8 mouse cellular contexts compared by ENCODE assay signal in genomic region chr3:105808179-105809037, GRCm38 (mm10). TPM values are rescaled to one million over a fixed set of nuclear protein-coding genes. Genes with fewer than 3 reads are reported as not detected.
DNase-seq lines count a peak whose midpoint lies in the region; ATAC-seq and TF ChIP-seq lines count a peak whose summit lies in the region.
"Had no signal": no experiment of that assay in that cellular context is flagged by ENCODE, and none has a peak within 500 bp of the region (broad histone marks: within the 10 kb centered on the region; RNA-seq: fewer than 3 reads in every experiment).

No protein-coding gene starts in this region.

- H3K9ac ChIP-seq in CH12.LX (ENCODE audit: insufficient read depth, low read depth) (peak overlapping the region; percentile 54), MEL (ENCODE audit: control insufficient read depth, low read depth, low read length, poor library complexity, severe bottlenecking) (peak overlapping the region; percentile 31; the same call in 1 of the 2 replicates)
- no peak overlapping the region for H3K9ac ChIP-seq in heart, embryonic 16.5 days (ENCODE audit: low read length)

- TF ChIP-seq CTCF in CH12.LX (conservative IDR thresholded peaks at IDR 0.05 in 1 of 2, IDR thresholded peaks at IDR 0.05 in 1 of 2; ENCODE audit: low read depth in 2 of 2, low read length in 2 of 2) (no peak), MEL (IDR thresholded peaks at IDR 0.05 in 2 of 3, conservative IDR thresholded peaks at IDR 0.05 in 1 of 3; ENCODE audit: control insufficient read depth in 1 of 3, insufficient read depth in 1 of 3, low read depth in 2 of 3, low read length in 3 of 3, poor library complexity in 1 of 3, severe bottlenecking in 1 of 3) (no peak)
- no peak for TF ChIP-seq CTCF in cerebellum, adult 2 months (IDR thresholded peaks at IDR 0.05; ENCODE audit: borderline replicate concordance, insufficient read depth, low read depth, low read length)

- in situ Hi-C loops in CH12.LX (cut with MboI; ENCODE audit: low pct_ligation_motif_present, low pct_unique_long_range_greater_than_20kb, low sequenced_read_pairs), result loop anchor here (25.0 kb wide), 1 partner anchor 121 kb away; the partner anchor contains the start of gene Ddx20

- TF ChIP-seq POLR2A in CH12.LX (IDR thresholded peaks at IDR 0.05; ENCODE audit: low read depth, low read length) (no peak), MEL (IDR thresholded peaks at IDR 0.05; ENCODE audit: control insufficient read depth in 1 of 2, insufficient read depth in 1 of 2, low read depth in 1 of 2, low read length in 2 of 2, poor library complexity in 1 of 2) (peak in 1 of 2 experiments; percentile 34; a peak in 1 of 4 replicates)
- no peak for TF ChIP-seq POLR2A in cerebellum, adult 2 months (IDR thresholded peaks at IDR 0.05; ENCODE audit: borderline replicate concordance, insufficient read depth, low read length)

- WGBS in heart, embryonic 16.5 days, result 45% methylated on average over 14 of the region's 14 CpGs
- 77% methylated on average over 14 of the region's 14 CpGs for WGBS in cerebellum, adult 2 months

- H3K4me1 ChIP-seq in CH12.LX (ENCODE audit: control insufficient read depth in 1 of 2, insufficient read depth in 2 of 2) (peaks cover 20 to 54% of the 10 kb centered on the region in 2 experiments), MEL (ENCODE audit: control insufficient read depth in 1 of 2, insufficient read depth in 2 of 2, low read length in 2 of 2) (peaks cover 14% of the 10 kb centered on the region in 2 experiments)
- 0 out of 2 replicates have a peak, but pooled peaks cover 4% of the 10 kb centered on the region for H3K4me1 ChIP-seq in heart, embryonic 16.5 days (ENCODE audit: control insufficient read depth, insufficient read depth, low read length)
- no peaks in the 10 kb centered on the region for H3K4me1 ChIP-seq in cerebellum, adult 2 months (ENCODE audit: control insufficient read depth, insufficient read depth, low read length)

- peak overlapping the region; percentile 37 for H3K27ac ChIP-seq in CH12.LX (ENCODE audit: insufficient read depth, low read depth)
- H3K27ac ChIP-seq in MEL (ENCODE audit: control insufficient read depth, low read depth, low read length), result peak overlapping the region; percentile 67
- no peak overlapping the region for H3K27ac ChIP-seq in heart, embryonic 16.5 days (ENCODE audit: low read length)
- no peak overlapping the region for H3K27ac ChIP-seq in cerebellum, adult 2 months (ENCODE audit: insufficient read depth, low read length)

- H3K4me3 ChIP-seq in CH12.LX (replicated peaks in 1 of 3; ENCODE audit: low read depth in 2 of 3, low read length in 2 of 3, poor library complexity in 1 of 3) (no peak overlapping the region), MEL (ENCODE audit: control insufficient read depth in 1 of 2, insufficient read depth in 1 of 2, low read depth in 2 of 2, low read length in 2 of 2) (peak overlapping the region; percentile 37 to 43)
- no peak overlapping the region for H3K4me3 ChIP-seq in heart, embryonic 16.5 days (ENCODE audit: low read length)
- no peak overlapping the region for H3K4me3 ChIP-seq in cerebellum, adult 2 months (replicated peaks; ENCODE audit: insufficient read depth, low read depth, low read length)

- H3K9me3 ChIP-seq in CH12.LX (replicated peaks; ENCODE audit: low read length) (no peaks in the 10 kb centered on the region), MEL (replicated peaks; ENCODE audit: insufficient read depth, low read length) (no peaks in the 10 kb centered on the region)
- H3K9me3 ChIP-seq in heart, embryonic 16.5 days (replicated peaks; ENCODE audit: control insufficient read depth, low read length), result no peaks in the 10 kb centered on the region

- dilution Hi-C loops in CH12.LX (cut with MboI; ENCODE audit: extremely low pct_ligation_motif_present, extremely low pct_unique_long_range_greater_than_20kb, low sequenced_read_pairs), result no loop called here

- H3K36me3 ChIP-seq in CH12.LX (replicated peaks in 1 of 2; ENCODE audit: control insufficient read depth in 1 of 2, insufficient read depth in 1 of 2, low read length in 1 of 2) (no peaks in the 10 kb centered on the region), MEL (ENCODE audit: control insufficient read depth in 1 of 2, insufficient read depth in 2 of 2, low read length in 2 of 2) (peaks cover 0 to 18% of the 10 kb centered on the region in 2 experiments; a peak in 2 of 4 replicates)
- H3K36me3 ChIP-seq in heart, embryonic 16.5 days (ENCODE audit: control insufficient read depth, insufficient read depth), result no peaks in the 10 kb centered on the region

- no peak for TF ChIP-seq RAD21 in CH12.LX (IDR thresholded peaks at IDR 0.05; ENCODE audit: low read depth, low read length)
- TF ChIP-seq RAD21 in MEL (IDR thresholded peaks at IDR 0.05; ENCODE audit: low read depth, low read length), result no peak

- no peaks in the 10 kb centered on the region for H3K27me3 ChIP-seq in CH12.LX (replicated peaks)
- H3K27me3 ChIP-seq in MEL (ENCODE audit: control insufficient read depth in 1 of 2, insufficient read depth in 2 of 2, low read length in 2 of 2), result no peaks in the 10 kb centered on the region
- H3K27me3 ChIP-seq in heart, embryonic 16.5 days (ENCODE audit: control insufficient read depth, insufficient read depth, low read length), result peaks cover 19% of the 10 kb centered on the region
- H3K27me3 ChIP-seq in cerebellum, adult 2 months (ENCODE audit: control insufficient read depth, insufficient read depth, low read length), result no peaks in the 10 kb centered on the region

- peak overlapping the region; percentile 37 for H3K4me2 ChIP-seq in CH12.LX (ENCODE audit: insufficient read depth, low read depth, poor library complexity, severe bottlenecking)
- no peak overlapping the region for H3K4me2 ChIP-seq in heart, embryonic 16.5 days (ENCODE audit: low read depth, low read length)

- H3K79me2 ChIP-seq in CH12.LX (replicated peaks; ENCODE audit: control insufficient read depth, extremely low read depth, insufficient read depth, poor library complexity, severe bottlenecking) (no peaks in the 10 kb centered on the region), MEL (ENCODE audit: control insufficient read depth, insufficient read depth, low read length, poor library complexity) (no peaks in the 10 kb centered on the region)

- DNase-seq in CH12.LX (ENCODE audit: extremely low read depth) (no peak), MEL (ENCODE audit: low read depth, low spot score) (peak; percentile 94)
- DNase-seq in lung, postnatal 10 days, result peak; percentile 50
- DNase-seq in thymus, postnatal 10 days (ENCODE audit: low spot score in 2 of 2), result no peak
- no peak for DNase-seq in frontal cortex, postnatal 36 days (ENCODE audit: low spot score in 2 of 2)
- no peak for DNase-seq in cerebellum, adult 2 months
- DNase-seq: thymus, postnatal 14 days had no signal

- ATAC-seq in heart, embryonic 16.5 days (replicated peaks; ENCODE audit: extremely low read depth, insufficient read depth, low FRiP score), result peak; percentile 78

- TF ChIP-seq EP300 in CH12.LX (IDR thresholded peaks at IDR 0.05; ENCODE audit: low read length) (peak; percentile 28; the same call in 1 of the 2 replicates), MEL (IDR thresholded peaks at IDR 0.05; ENCODE audit: low read depth in 1 of 2, low read length in 2 of 2) (peak; percentile 99 to 100)

TF ChIP-seq in CH12.LX, 34 proteins besides CTCF, POLR2A, EP300 and RAD21:
- peak; percentile 39; the same call in 1 of the 2 replicates for TF ChIP-seq MXI1 (IDR thresholded peaks at IDR 0.05; ENCODE audit: low read depth, low read length)
- no peak for TF ChIP-seq ZNF384 (IDR thresholded peaks at IDR 0.05; ENCODE audit: low read depth, low read length)

TF ChIP-seq in MEL, 35 proteins besides CTCF, POLR2A, EP300 and RAD21 (continues in another document):
- peak; percentile 100 for TF ChIP-seq GATA1 (IDR thresholded peaks at IDR 0.05; ENCODE audit: low read depth, low read length)
- TF ChIP-seq BHLHE40 (IDR thresholded peaks at IDR 0.05; ENCODE audit: borderline replicate concordance, low read depth, low read length), result peak; percentile 66
- TF ChIP-seq TBP (IDR thresholded peaks at IDR 0.05; ENCODE audit: low read depth, low read length), result peak; percentile 81
- no peak for TF ChIP-seq CHD1 (IDR thresholded peaks at IDR 0.05; ENCODE audit: low read depth, low read length)
- TF ChIP-seq GABPA (IDR thresholded peaks at IDR 0.05; ENCODE audit: low read depth, low read length), result no peak
- 0 out of 2 replicates have a peak, but pooled peaks have one; percentile 32 for TF ChIP-seq KAT2A (conservative IDR thresholded peaks at IDR 0.05; ENCODE audit: low read depth, low read length)
- TF ChIP-seq MAFK (IDR thresholded peaks at IDR 0.05; ENCODE audit: borderline replicate concordance, low read depth, low read length), result peak; percentile 76; the same call in 1 of the 2 replicates
- TF ChIP-seq MEF2A (IDR thresholded peaks at IDR 0.05; ENCODE audit: extremely low read depth, insufficient replicate concordance, low read depth, low read length, poor library complexity, severe bottlenecking), result peak; percentile 81; the same call in 1 of the 2 replicates
- no peak for TF ChIP-seq NRF1 (IDR thresholded peaks at IDR 0.05; ENCODE audit: insufficient read depth, low read depth, low read length, poor library complexity, severe bottlenecking)
- TF ChIP-seq ZMIZ1 (IDR thresholded peaks at IDR 0.05; ENCODE audit: low read depth, low read length), result peak; percentile 22; the same call in 1 of the 2 replicates
- TF ChIP-seq MYC (IDR thresholded peaks at IDR 0.05; ENCODE audit: low read depth, low read length), result peak; percentile 82
- no peak for TF ChIP-seq E2F4 (IDR thresholded peaks at IDR 0.05; ENCODE audit: borderline replicate concordance, low read depth, low read length)
- TF ChIP-seq ZNF384 (IDR thresholded peaks at IDR 0.05; ENCODE audit: low read depth, low read length), result 0 out of 2 replicates have a peak, but pooled peaks have one; percentile 54
- TF ChIP-seq SIN3A (IDR thresholded peaks at IDR 0.05; ENCODE audit: low read length), result peak; percentile 98
- peak; percentile 71 for TF ChIP-seq HCFC1 (IDR thresholded peaks at IDR 0.05; ENCODE audit: low read depth, low read length)
- TF ChIP-seq NELFE (IDR thresholded peaks at IDR 0.05; ENCODE audit: low read depth, low read length), result no peak
- TF ChIP-seq MXI1 (IDR thresholded peaks at IDR 0.05; ENCODE audit: low read depth, low read length), result peak; percentile 76
- TF ChIP-seq MYB (IDR thresholded peaks at IDR 0.05; ENCODE audit: low read depth, low read length), result peak; percentile 87

RNA-seq across cellular contexts. Expression of gene Rap1a, which starts 7.3 kb away (rescaled TPM):
- 63.3 and 116 TPM in 2 replicates for total RNA-seq in CH12.LX (2012; rRNA removed)
- 209 and 234 TPM in 2 replicates for total RNA-seq in CH12.LX (2014; rRNA removed)
- 222 and 250 TPM in 2 replicates for polyA plus RNA-seq in CH12.LX (2012; ENCODE audit: insufficient read length, low read depth)
- total RNA-seq in MEL (2012; rRNA removed), result 32.3 and 39.7 TPM in 2 replicates
- polyA plus RNA-seq in MEL (2012; ENCODE audit: insufficient read depth in 1 of 2, insufficient read length in 2 of 2, low read depth in 1 of 2, low replicate concordance in 2 of 2, missing spikeins in 1 of 2), result 10 to 100 TPM in 1 of 2 experiments, not detected in 1; 64.5 TPM
- 80.5 and 98.8 TPM in 2 replicates for polyA plus RNA-seq in heart, embryonic 16.5 days (2015; fragmentation: Nextera tagmentation; extraction: Ambion mirVana)
- 60.9 and 66.2 TPM in 2 replicates for polyA plus RNA-seq in cerebellum, adult 2 months (2012; rRNA removed)

Comparison
In these comparisons a context has a peak if more than half of its experiments do, and no peak if none do; other contexts are left out.
1. DNase-seq: peak in MEL (single experiment) and lung, postnatal 10 days (single experiment); none in CH12.LX (single experiment), thymus, postnatal 10 days (0 of 2), frontal cortex, postnatal 36 days (0 of 2) and cerebellum, adult 2 months (0 of 2).
2. H3K27ac ChIP-seq: peak in CH12.LX (single experiment) and MEL (single experiment); none in heart, embryonic 16.5 days (single experiment) and cerebellum, adult 2 months (single experiment).
3. H3K4me3 ChIP-seq: peak in MEL (2 of 2); none in CH12.LX (0 of 3), heart, embryonic 16.5 days (single experiment) and cerebellum, adult 2 months (single experiment).
4. Of the 35 proteins assayed by ChIP-seq in both MEL and CH12.LX: peak only in MEL: BHLHE40, CHD2, ELF1, ETS1, HCFC1, KAT2A and 11 more; only in CH12.LX: none; in both: EP300 and MXI1; in neither: 15; mixed calls (peak in some experiments, not most) for 1.